Mouse (Mus musculus) adrenal gland, postnatal 10 days (tissue): ENCODE results near the gene Hist1h2bn. TPM values are rescaled to one million over a fixed set of nuclear protein-coding genes. Genes with fewer than 3 reads are reported as not detected.
"Not testable (repeated sequence)": the region's sequence is repeated elsewhere in the genome, so short reads cannot be mapped to it uniquely, and the experiment has no call there.

Experiments used
- DNase-seq: peaks from one replicate; pipeline ENCODE4 v3.0.0; 2021; ENCODE audit warnings: mixed read lengths
- microRNA-seq: library from miRNA; unstranded; fragments of <30 nt; microRNA quantifications from one replicate; pipeline ENCODE4 v1.2.0, GENCODE M21; 2021
- total RNA-seq, 2 experiments: library from RNA; stranded (reverse); gene quantifications; 2 replicates each; pipeline ENCODE4 v1.2.3; 2021

Gene Hist1h2bn
- total RNA-seq, 2 experiments from 2014 or later = 174 to 201 TPM

- no peak for DNase-seq
These were observed 27.7 kb downstream of the Hist1h2bn start for GRCm38 (mm10) chr13:21781639-21782038.

GRCm38 (mm10) chr13:21782361-21783254 is 28.7 kb downstream of the Hist1h2bn start:
- DNase-seq = peak; percentile 15

GRCm38 (mm10) chr13:21783255-21783617 is 29.3 kb downstream of the Hist1h2bn start, which contains the start of gene Hist1h3i:
TSS of gene Hist1h3i (minus strand) at chr13:21783370.
- DNase-seq = peak; percentile 63

- peak; percentile 42 for DNase-seq
These were observed 29.8 kb downstream of the Hist1h2bn start for GRCm38 (mm10) chr13:21783734-21784161.

- no peak for DNase-seq
These were observed 30.4 kb downstream of the Hist1h2bn start for GRCm38 (mm10) chr13:21784311-21784710.

- no peak for DNase-seq
These were observed 32.4 kb downstream of the Hist1h2bn start for GRCm38 (mm10) chr13:21786189-21786898.

- peak; percentile 85 for DNase-seq
These were observed 33.1 kb downstream of the Hist1h2bn start, which contains the start of the genes Hist1h2an and Hist1h2bp for GRCm38 (mm10) chr13:21786899-21787629. TSS of gene Hist1h2an (minus strand) at chr13:21787218. TSS of gene Hist1h2bp (plus strand) at chr13:21787461.

- DNase-seq = no peak
These were observed 34.1 kb downstream of the Hist1h2bn start for GRCm38 (mm10) chr13:21787760-21788593.

- DNase-seq = no peak
These were observed 36.0 kb downstream of the Hist1h2bn start for GRCm38 (mm10) chr13:21789925-21790324.

GRCm38 (mm10) chr13:21790601-21791283 is 36.8 kb downstream of the Hist1h2bn start:
- peak; percentile 36 for DNase-seq

- DNase-seq = no peak
These were observed 41.7 kb downstream of the Hist1h2bn start for GRCm38 (mm10) chr13:21795584-21795983.

- DNase-seq = not testable (repeated sequence)
These were observed 43.2 kb downstream of the Hist1h2bn start for GRCm38 (mm10) chr13:21797163-21797562.

- not testable (repeated sequence) for DNase-seq
These were observed 49.1 kb downstream of the Hist1h2bn start for GRCm38 (mm10) chr13:21803058-21803457.

Small RNA genes within 50 kb of the gene (microRNA-seq; reads per million reads assigned to microRNA genes)
- gene Gm44346 (not detected), gene Gm44357 (not detected), gene Gm44367 (not detected), gene Gm44454 (not detected)

Other genes starting within 250 kb of the Hist1h2bn start
- gene Zkscan8, start 223.0 kb upstream of the Hist1h2bn start, total RNA-seq = 10 to 100 TPM; 16.8 to 24.6 TPM
- not detected for gene Olfr1366, start 211.3 kb upstream of the Hist1h2bn start, total RNA-seq
- not detected for gene Olfr1535, start 194.2 kb upstream of the Hist1h2bn start, total RNA-seq
- gene Olfr1364, start 172.4 kb upstream of the Hist1h2bn start, total RNA-seq = not detected
- gene Olfr1362, start 140.1 kb upstream of the Hist1h2bn start, total RNA-seq = not detected
- gene Olfr11, start 111.6 kb upstream of the Hist1h2bn start, total RNA-seq = not detected
- gene Olfr1361, start 90.7 kb upstream of the Hist1h2bn start, total RNA-seq = not detected
- gene Olfr1360, start 76.7 kb upstream of the Hist1h2bn start, total RNA-seq = not detected
- not detected for gene Olfr1359, start 56.0 kb upstream of the Hist1h2bn start, total RNA-seq
- gene Hist1h2bl, start 38.0 kb upstream of the Hist1h2bn start, total RNA-seq = 100 to 1,000 TPM; 284 to 352 TPM
- gene Hist1h2ai, start 37.7 kb upstream of the Hist1h2bn start, total RNA-seq = 100 to 1,000 TPM; 304 to 363 TPM
- 100 to 1,000 TPM; 397 to 474 TPM for gene Hist1h3h, start 36.5 kb upstream of the Hist1h2bn start, total RNA-seq
- 100 to 1,000 TPM in 1 of 2 experiments, 10 to 100 TPM in 1; 83.1 to 103 TPM for gene Hist1h2bm, start 32.1 kb upstream of the Hist1h2bn start, total RNA-seq
- 10 to 100 TPM; 63.1 to 70.2 TPM for gene Hist1h4j, start 19.1 kb upstream of the Hist1h2bn start, total RNA-seq
- gene Hist1h4k, start 3.6 kb upstream of the Hist1h2bn start, total RNA-seq = 100 to 1,000 TPM; 688 to 818 TPM
- 100 to 1,000 TPM; 111 to 143 TPM for gene Hist1h2ak, start 296 bp upstream of the Hist1h2bn start, total RNA-seq
- gene Hist1h1b, start 26.5 kb downstream of the Hist1h2bn start, total RNA-seq = 100 to 1,000 TPM; 179 to 219 TPM
- gene Hist1h3i, start 29.2 kb downstream of the Hist1h2bn start, total RNA-seq = 100 to 1,000 TPM; 296 to 332 TPM
- 10 to 100 TPM; 69.2 to 73.2 TPM for gene Hist1h2an, start 33.1 kb downstream of the Hist1h2bn start, total RNA-seq
- gene Hist1h2bp, start 33.3 kb downstream of the Hist1h2bn start, total RNA-seq = 100 to 1,000 TPM; 111 to 134 TPM
- 100 to 1,000 TPM; 207 to 275 TPM for gene Hist1h2bq, start 56.1 kb downstream of the Hist1h2bn start, total RNA-seq
- not detected for gene Hist1h2ao, start 56.3 kb downstream of the Hist1h2bn start, total RNA-seq
- 100 to 1,000 TPM; 590 to 593 TPM for gene Hist1h4m, start 57.6 kb downstream of the Hist1h2bn start, total RNA-seq
- gene Hist1h4n, start 78.1 kb downstream of the Hist1h2bn start, total RNA-seq = 100 to 1,000 TPM in 1 of 2 experiments, 10 to 100 TPM in 1; 81.5 to 146 TPM
- 100 to 1,000 TPM; 430 to 536 TPM for gene Hist1h2ap, start 79.4 kb downstream of the Hist1h2bn start, total RNA-seq
- 100 to 1,000 TPM; 207 to 269 TPM for gene Hist1h2br, start 79.6 kb downstream of the Hist1h2bn start, total RNA-seq
- 1 to 10 TPM; 2.0 to 2.4 TPM for gene Zfp184, start 191.0 kb downstream of the Hist1h2bn start, total RNA-seq
- not detected for gene Pom121l2, start 227.1 kb downstream of the Hist1h2bn start, total RNA-seq